Mouse (Mus musculus) c-Kit-positive CD71-negative TER-119-negative erythroid progenitor cells, embryonic 14.5 days (primary cell): ENCODE measurements around the gene Gm20521.
"Not testable (repeated sequence)": the region's sequence is repeated elsewhere in the genome, so short reads cannot be mapped to it uniquely, and the experiment has no call there.

Experiments
- DNase-seq: peaks from one replicate; pipeline ENCODE4 v3.0.0-alpha.2; 2013; ENCODE audit warnings: low read depth

Gene Gm20521

GRCm38 (mm10) chr14:54936831-54937160, 53.6 kb downstream of the Gm20521 start:
- no peak for DNase-seq

GRCm38 (mm10) chr14:54937361-54938182, 54.3 kb downstream of the Gm20521 start:
- no peak for DNase-seq

GRCm38 (mm10) chr14:54938431-54939219, 55.4 kb downstream of the Gm20521 start:
- DNase-seq, result no peak

GRCm38 (mm10) chr14:54939434-54940175, 56.4 kb downstream of the Gm20521 start:
- peak; percentile 50 for DNase-seq

- DNase-seq, result no peak
Observed at GRCm38 (mm10) chr14:54940176-54940530, 56.9 kb downstream of the Gm20521 start.

- DNase-seq, result no peak
Observed at GRCm38 (mm10) chr14:54941024-54941978, 58.1 kb downstream of the Gm20521 start.

GRCm38 (mm10) chr14:54942479-54942878, 59.2 kb downstream of the Gm20521 start:
- no peak for DNase-seq

GRCm38 (mm10) chr14:54943971-54944370, 60.7 kb downstream of the Gm20521 start:
- no peak for DNase-seq

- DNase-seq, result no peak
Observed at GRCm38 (mm10) chr14:54944939-54945338, 61.7 kb downstream of the Gm20521 start.

- no peak for DNase-seq
Observed at GRCm38 (mm10) chr14:54945975-54946704, 62.9 kb downstream of the Gm20521 start.

- not testable (repeated sequence) for DNase-seq
Observed at GRCm38 (mm10) chr14:54947008-54947407, 63.8 kb downstream of the Gm20521 start.
